Mouse (Mus musculus): ENCODE results near the gene Mdm1. TPM values are rescaled to one million over a fixed set of nuclear protein-coding genes. Genes with fewer than 3 reads are reported as not detected.

The Mdm1 gene
- 9.4 TPM for total RNA-seq (2023)

DNA sequence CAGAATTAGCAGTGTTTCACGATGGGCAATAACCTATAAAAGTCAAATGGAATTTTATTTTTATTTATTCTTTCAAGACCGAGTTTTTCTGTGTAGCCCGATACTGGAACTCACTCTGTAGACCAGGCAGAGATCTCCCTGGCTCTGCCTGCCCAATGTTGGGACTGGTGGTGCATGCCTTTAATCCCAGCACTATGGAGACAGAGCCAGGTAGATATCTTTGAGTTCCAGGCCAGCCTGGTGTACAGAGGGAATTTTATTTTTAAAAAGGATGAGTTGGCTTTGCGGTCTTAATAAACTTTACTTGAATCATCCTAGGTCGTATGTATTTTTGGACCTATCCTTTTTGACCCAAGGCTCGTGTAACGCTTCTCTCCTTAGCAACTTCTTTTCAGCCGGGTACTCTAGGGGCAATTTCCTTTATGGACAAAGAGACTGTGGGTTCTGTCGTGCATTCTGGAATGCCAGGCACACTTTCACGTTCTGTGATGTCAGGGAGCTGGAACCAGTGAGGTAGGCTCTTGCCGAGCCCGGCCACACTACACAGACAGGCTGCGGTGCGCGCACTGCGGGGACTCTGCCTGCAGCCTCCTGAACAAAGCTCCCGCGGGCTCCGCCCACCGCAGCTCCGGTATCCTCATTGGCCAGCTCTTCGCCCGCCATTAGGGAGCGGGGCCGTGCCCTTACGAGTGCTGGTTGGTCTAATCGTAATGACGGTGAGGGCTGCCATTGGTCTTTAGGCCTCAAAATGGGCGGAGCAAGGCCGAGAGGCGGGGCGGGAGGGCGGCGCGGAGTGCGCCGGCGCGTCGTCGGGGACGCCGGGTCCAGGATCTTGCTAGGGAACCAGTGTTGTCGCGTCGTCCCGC lies at the start of gene Mdm1:
Gene Mdm1 (plus strand): TSS at position 794 of the 866 bp plus-strand sequence.

DNA sequence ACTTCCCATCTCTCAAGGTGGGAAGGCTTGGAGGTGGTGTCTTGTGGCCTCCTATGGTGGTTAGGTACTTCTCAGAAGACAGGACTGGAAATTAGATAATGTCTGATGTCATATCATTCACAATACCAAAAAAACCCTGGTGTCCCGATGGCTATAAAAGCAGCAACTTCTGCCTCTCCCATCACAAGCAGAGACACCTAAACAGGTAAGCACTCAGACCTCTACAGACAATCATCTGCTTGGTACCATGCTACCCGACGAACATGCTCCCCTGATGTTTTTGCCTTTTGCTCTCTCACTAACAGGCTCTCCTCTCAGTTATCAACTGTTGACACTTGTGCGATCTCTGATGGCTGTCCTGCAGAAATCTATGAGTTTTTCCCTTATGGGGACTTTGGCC lies 63.0 kb downstream of the Mdm1 start, which contains the start of gene Il22:
Gene Il22 (plus strand): TSS at position 301 of the 400 bp plus-strand sequence.

Other genes starting within 250 kb of the Mdm1 start
- not detected for gene Il22, start 63.1 kb downstream of the Mdm1 start, total RNA-seq (2023)
- 0.53 TPM for gene Gm32717, start 99.0 kb downstream of the Mdm1 start, total RNA-seq (2023)
- gene Gm32802, start 116.9 kb downstream of the Mdm1 start, total RNA-seq (2023) = 0.53 TPM
- not detected for gene Iltifb, start 153.2 kb downstream of the Mdm1 start, total RNA-seq (2023)
- gene Gm9040, start 185.2 kb downstream of the Mdm1 start, total RNA-seq (2023) = not detected
- not detected for gene Gm9044, start 190.6 kb downstream of the Mdm1 start, total RNA-seq (2023)
- gene Gm9045, start 196.0 kb downstream of the Mdm1 start, total RNA-seq (2023) = not detected
- not detected for gene Gm9046, start 201.4 kb downstream of the Mdm1 start, total RNA-seq (2023)
- not detected for gene Gm9048, start 206.9 kb downstream of the Mdm1 start, total RNA-seq (2023)
- not detected for gene Gm9049, start 212.3 kb downstream of the Mdm1 start, total RNA-seq (2023)

All from CD4-positive naive resting alpha-beta T cell, adult 57 days (primary cell).